Mouse (Mus musculus) mesoderm, embryonic 11.5 days (tissue): ENCODE data around the gene Chchd1.

Source experiments
- DNase-seq: peaks from one replicate; pipeline ENCODE4 v3.0.0-alpha.2; 2012; ENCODE audit warnings: low read depth, low spot score

Gene Chchd1

GRCm38 (mm10) chr14:20702741-20703381 lies at the start of gene Chchd1:
Chchd1 (plus strand) TSS chr14:20703006.
- DNase-seq = peak; percentile 93

- no peak for DNase-seq
These were observed 48.0 kb upstream of the Chchd1 start for GRCm38 (mm10) chr14:20654690-20655421.

GRCm38 (mm10) chr14:20655731-20656130 lies 47.1 kb upstream of the Chchd1 start:
- no peak for DNase-seq

- DNase-seq = no peak
These were observed 46.4 kb upstream of the Chchd1 start, which contains the start of gene Myoz1 for GRCm38 (mm10) chr14:20656361-20656760. Myoz1 (minus strand) TSS chr14:20656540.

GRCm38 (mm10) chr14:20658326-20658725 lies 44.5 kb upstream of the Chchd1 start:
- peak; percentile 62 for DNase-seq

- DNase-seq = no peak
These were observed 43.9 kb upstream of the Chchd1 start for GRCm38 (mm10) chr14:20658902-20659301.

GRCm38 (mm10) chr14:20659687-20660086 lies 43.1 kb upstream of the Chchd1 start:
- DNase-seq = no peak

- peak; percentile 98 for DNase-seq
These were observed 41.8 kb upstream of the Chchd1 start for GRCm38 (mm10) chr14:20660827-20661660.

GRCm38 (mm10) chr14:20661661-20662331 lies 41.0 kb upstream of the Chchd1 start:
- DNase-seq = peak; percentile 28

GRCm38 (mm10) chr14:20662740-20663139 lies 40.1 kb upstream of the Chchd1 start:
- DNase-seq = no peak

- DNase-seq = no peak
These were observed 39.2 kb upstream of the Chchd1 start for GRCm38 (mm10) chr14:20663601-20664000.

- peak; percentile 21 for DNase-seq
These were observed 38.4 kb upstream of the Chchd1 start for GRCm38 (mm10) chr14:20664436-20664835.

- DNase-seq = no peak
These were observed 35.3 kb upstream of the Chchd1 start for GRCm38 (mm10) chr14:20667469-20667868.

- DNase-seq = no peak
These were observed 34.5 kb upstream of the Chchd1 start, which contains the start of gene Synpo2l for GRCm38 (mm10) chr14:20668154-20668810. Synpo2l (minus strand) TSS chr14:20668354.

- DNase-seq = peak; percentile 36
These were observed 29.8 kb upstream of the Chchd1 start for GRCm38 (mm10) chr14:20672990-20673389.

- DNase-seq = no peak
These were observed 29.1 kb upstream of the Chchd1 start for GRCm38 (mm10) chr14:20673735-20674063.

GRCm38 (mm10) chr14:20674064-20674833 lies 28.6 kb upstream of the Chchd1 start, which contains the start of gene Sec24c:
Sec24c (plus strand) TSS chr14:20674308.
- DNase-seq = peak; percentile 99

- DNase-seq = no peak
These were observed 24.9 kb upstream of the Chchd1 start for GRCm38 (mm10) chr14:20677906-20678305.

- DNase-seq = no peak
These were observed 21.1 kb upstream of the Chchd1 start for GRCm38 (mm10) chr14:20681742-20682141.

- no peak for DNase-seq
These were observed 20.3 kb upstream of the Chchd1 start for GRCm38 (mm10) chr14:20682498-20682897.
